Mouse (Mus musculus): Measurements from ENCODE around the gene Prune2.

GRCm38 (mm10) chr19:17199059-17199458 lies 243.1 kb downstream of the Prune2 start:
- TF ChIP-seq POLR2A (IDR thresholded peaks at IDR 0.05; ENCODE audit: insufficient read depth, low read depth, low read length) (no peak), CTCF (IDR thresholded peaks at IDR 0.05) (no peak), EP300 (IDR thresholded peaks at IDR 0.05; ENCODE audit: insufficient read depth, low read depth, low read length) (no peak)
